Mouse (Mus musculus) hindbrain, embryonic 13.5 days (tissue): Measurements from ENCODE around the gene Apc2. TPM values are rescaled to one million over a fixed set of nuclear protein-coding genes. Genes with fewer than 3 reads are reported as not detected.

Experiments
- ATAC-seq: fragments of 200-750 bp; cut with Nextera tagmentation; 2 replicates; pipeline ENCODE4 v1.8.0; 2017; ENCODE audit warnings: moderate TSS enrichment; ENCODE audit not compliant: low FRiP score
- H3K27ac ChIP-seq: fragments of 300-500 bp; sonication (generic); 2 replicates; pipeline ENCODE4 v1.5.1; 2015; ENCODE audit warnings: inconsistent platforms, mild to moderate bottlenecking, moderate library complexity
- H3K27me3 ChIP-seq: fragments of 300-500 bp; sonication (generic); 2 replicates; pipeline ENCODE4 v1.6.1; 2015; ENCODE audit warnings: mild to moderate bottlenecking, inconsistent platforms
- H3K36me3 ChIP-seq: fragments of 300-500 bp; sonication (generic); 2 replicates; pipeline ENCODE4 v1.6.1; 2015; ENCODE audit warnings: mild to moderate bottlenecking, inconsistent platforms
- H3K4me1 ChIP-seq: fragments of 300-500 bp; sonication (generic); replicated peaks from 2 replicates; pipeline ENCODE4 v1.6.1; 2015; ENCODE audit warnings: inconsistent platforms
- H3K4me2 ChIP-seq: fragments of 300-500 bp; sonication (generic); 2 replicates; pipeline ENCODE4 v1.6.1; 2015; ENCODE audit warnings: inconsistent platforms, mild to moderate bottlenecking, moderate library complexity
- H3K4me3 ChIP-seq: fragments of 300-500 bp; sonication (generic); 2 replicates; pipeline ENCODE4 v1.5.1; 2015; ENCODE audit warnings: mild to moderate bottlenecking, inconsistent platforms
- H3K9ac ChIP-seq: fragments of 300-500 bp; sonication (generic); 2 replicates; pipeline ENCODE4 v1.6.1; 2015; ENCODE audit warnings: mild to moderate bottlenecking, inconsistent platforms
- H3K9me3 ChIP-seq: fragments of 300-500 bp; sonication (generic); 2 replicates; pipeline ENCODE4 v1.6.1; 2016; ENCODE audit warnings: inconsistent platforms
- WGBS: fragments of 180-500 bp; shearing (Covaris S2); methylation state at CpG from one replicate; pipeline ENCODE4 v1.1.7; 2015; 5-methylcytosine and 5-hydroxymethylcytosine counted together
- polyA plus RNA-seq: library from polyadenylated mRNA; unstranded; fragments of >200 nt; fragmentation: Nextera tagmentation; extraction: Ambion mirVana; gene quantifications from 2 replicates; pipeline ENCODE4 v1.2.1, GENCODE M21; 2015

The Apc2 gene
- polyA plus RNA-seq, 1 experiment from 2014 or later = 182 TPM

DNA sequence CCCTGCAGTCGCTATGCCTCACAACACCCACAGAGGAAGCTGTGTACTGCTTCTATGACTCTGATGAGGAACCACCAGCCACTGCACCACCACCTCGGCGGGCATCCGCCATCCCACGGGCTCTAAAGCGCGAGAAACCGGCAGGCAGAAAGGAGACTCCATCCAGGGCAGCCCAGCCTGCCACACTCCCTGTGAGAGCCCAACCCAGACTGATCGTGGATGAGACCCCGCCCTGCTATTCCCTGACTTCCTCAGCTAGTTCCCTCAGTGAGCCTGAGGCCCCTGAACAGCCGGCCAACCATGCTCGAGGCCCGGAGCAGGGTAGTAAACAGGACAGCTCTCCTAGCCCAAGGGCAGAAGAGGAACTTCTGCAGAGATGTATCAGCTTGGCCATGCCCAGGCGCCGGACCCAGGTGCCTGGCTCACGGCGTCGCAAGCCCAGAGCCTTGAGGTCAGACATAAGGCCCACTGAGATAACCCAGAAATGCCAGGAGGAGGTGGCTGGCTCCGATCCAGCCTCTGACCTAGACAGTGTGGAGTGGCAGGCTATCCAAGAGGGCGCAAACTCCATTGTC lies 17.9 kb downstream of the Apc2 start:
- no peak for ATAC-seq
- Histone ChIP-seq H3K4me2 (no peak overlapping the region), H3K4me3 (no peak overlapping the region), H3K9me3 (no peaks in the 10 kb centered on the region), H3K4me1 (peaks cover 65% of the 10 kb centered on the region), H3K36me3 (peaks cover 100% of the 10 kb centered on the region), H3K27ac (no peak overlapping the region), H3K27me3 (peaks cover 3% of the 10 kb centered on the region; the same call in 1 of the 2 replicates), H3K9ac (peak overlapping the region; percentile 19; the same call in 1 of the 2 replicates)
- WGBS = 57% methylated on average over 20 of the region's 20 CpGs

GRCm38 (mm10) chr10:80314494-80315001 lies 18.8 kb downstream of the Apc2 start:
- no peak overlapping the region for H3K4me3 ChIP-seq
- H3K4me1 ChIP-seq = peaks cover 73% of the 10 kb centered on the region
- no peak for ATAC-seq
- peaks cover 96% of the 10 kb centered on the region for H3K36me3 ChIP-seq
- WGBS = 63% methylated on average over 16 of the region's 16 CpGs
- no peak overlapping the region for H3K27ac ChIP-seq
- H3K9ac ChIP-seq = peak overlapping the region; percentile 19
- H3K9me3 ChIP-seq = no peaks in the 10 kb centered on the region
- peaks cover 3% of the 10 kb centered on the region; the same call in 1 of the 2 replicates for H3K27me3 ChIP-seq
- H3K4me2 ChIP-seq = no peak overlapping the region

- Histone ChIP-seq H3K4me3 (no peak overlapping the region), H3K4me2 (no peak overlapping the region), H3K9me3 (no peaks in the 10 kb centered on the region), H3K36me3 (peaks cover 89% of the 10 kb centered on the region), H3K27me3 (peaks cover 3% of the 10 kb centered on the region; the same call in 1 of the 2 replicates), H3K27ac (peak overlapping the region; percentile 45; the same call in 1 of the 2 replicates), H3K9ac (peak overlapping the region; percentile 24; the same call in 1 of the 2 replicates), H3K4me1 (peaks cover 78% of the 10 kb centered on the region)
- WGBS = 52% methylated on average over 27 of the region's 27 CpGs
- ATAC-seq = no peak
These were observed 19.5 kb downstream of the Apc2 start for GRCm38 (mm10) chr10:80315315-80315714.

DNA sequence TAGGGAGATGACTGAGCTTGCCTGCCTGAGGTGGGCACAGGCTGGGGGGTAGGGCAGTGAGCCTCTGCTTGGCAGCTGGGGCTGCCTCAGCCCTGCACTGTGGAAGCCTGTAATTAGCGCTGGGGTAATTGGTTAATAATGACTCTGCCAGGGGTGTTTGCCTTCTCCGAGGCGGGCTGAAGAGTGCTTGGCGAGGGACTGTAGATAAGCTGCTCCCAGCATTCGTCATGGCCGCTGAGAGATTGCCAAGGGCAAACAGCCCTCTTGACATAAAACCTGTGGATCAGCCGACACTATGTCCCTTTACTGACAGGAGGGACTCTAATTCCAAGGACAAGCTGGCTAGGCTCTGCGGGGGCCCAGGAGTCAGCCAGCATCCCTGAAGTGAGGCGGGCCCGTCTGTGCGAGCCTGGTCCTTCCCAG lies 20.6 kb downstream of the Apc2 start:
- H3K36me3 ChIP-seq = peaks cover 78% of the 10 kb centered on the region
- H3K27ac ChIP-seq = peak overlapping the region; percentile 45; the same call in 1 of the 2 replicates
- H3K4me2 ChIP-seq = no peak overlapping the region
- H3K4me1 ChIP-seq = peaks cover 78% of the 10 kb centered on the region
- H3K9ac ChIP-seq = peak overlapping the region; percentile 26; the same call in 1 of the 2 replicates
- no peak overlapping the region for H3K4me3 ChIP-seq
- H3K9me3 ChIP-seq = no peaks in the 10 kb centered on the region
- 36% methylated on average over 11 of the region's 11 CpGs for WGBS
- ATAC-seq = peak; percentile 6; the same call in 1 of the 2 replicates
- H3K27me3 ChIP-seq = peaks cover 3% of the 10 kb centered on the region; the same call in 1 of the 2 replicates

DNA sequence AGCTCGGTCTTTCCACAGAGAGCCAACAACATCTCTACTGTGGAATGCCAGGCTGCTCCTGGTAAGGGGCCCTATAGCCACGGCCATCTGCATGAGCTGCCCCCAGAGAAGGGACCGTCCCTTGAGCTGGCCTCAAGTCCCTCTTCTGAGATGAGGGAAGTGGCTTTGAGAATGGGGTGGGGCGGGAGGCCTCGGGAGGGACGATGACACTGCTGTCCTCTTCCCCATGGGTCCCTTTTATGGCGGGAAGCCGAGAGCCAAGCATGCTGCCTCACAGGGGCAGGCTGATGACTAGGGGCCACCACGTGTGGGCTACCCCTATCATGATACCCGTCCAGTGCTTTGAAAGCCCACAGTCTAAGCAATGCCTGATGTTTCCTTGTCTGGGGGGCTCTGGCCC lies 21.2 kb downstream of the Apc2 start:
- peaks cover 74% of the 10 kb centered on the region for H3K4me1 ChIP-seq

GRCm38 (mm10) chr10:80320340-80320760 lies 24.6 kb downstream of the Apc2 start, which contains the start of gene 2310011J03Rik:
Gene 2310011J03Rik (minus strand): TSS chr10:80320537.
- ATAC-seq = peak; percentile 33
- under 1% methylated on average over 34 of the region's 34 CpGs for WGBS
- Histone ChIP-seq H3K36me3 (peaks cover 38% of the 10 kb centered on the region), H3K4me3 (peak within 1 kb of the TSS; percentile 71), H3K27me3 (peaks cover 25% of the 10 kb centered on the region), H3K4me1 (peaks cover 57% of the 10 kb centered on the region), H3K9ac (peak within 1 kb of the TSS; percentile 83), H3K27ac (peak within 1 kb of the TSS; percentile 68), H3K9me3 (no peaks in the 10 kb centered on the region), H3K4me2 (peak within 1 kb of the TSS; percentile 98)

More for the DNA sequence above, 21.2 kb downstream of the Apc2 start:
- Histone ChIP-seq H3K27me3 (peaks cover 3% of the 10 kb centered on the region; the same call in 1 of the 2 replicates), H3K4me3 (no peak overlapping the region), H3K27ac (peak overlapping the region; percentile 15; the same call in 1 of the 2 replicates), H3K4me2 (no peak overlapping the region), H3K36me3 (peaks cover 72% of the 10 kb centered on the region), H3K9ac (no peak overlapping the region), H3K9me3 (no peaks in the 10 kb centered on the region)
- ATAC-seq = no peak
- 53% methylated on average over 10 of the region's 10 CpGs for WGBS

DNA sequence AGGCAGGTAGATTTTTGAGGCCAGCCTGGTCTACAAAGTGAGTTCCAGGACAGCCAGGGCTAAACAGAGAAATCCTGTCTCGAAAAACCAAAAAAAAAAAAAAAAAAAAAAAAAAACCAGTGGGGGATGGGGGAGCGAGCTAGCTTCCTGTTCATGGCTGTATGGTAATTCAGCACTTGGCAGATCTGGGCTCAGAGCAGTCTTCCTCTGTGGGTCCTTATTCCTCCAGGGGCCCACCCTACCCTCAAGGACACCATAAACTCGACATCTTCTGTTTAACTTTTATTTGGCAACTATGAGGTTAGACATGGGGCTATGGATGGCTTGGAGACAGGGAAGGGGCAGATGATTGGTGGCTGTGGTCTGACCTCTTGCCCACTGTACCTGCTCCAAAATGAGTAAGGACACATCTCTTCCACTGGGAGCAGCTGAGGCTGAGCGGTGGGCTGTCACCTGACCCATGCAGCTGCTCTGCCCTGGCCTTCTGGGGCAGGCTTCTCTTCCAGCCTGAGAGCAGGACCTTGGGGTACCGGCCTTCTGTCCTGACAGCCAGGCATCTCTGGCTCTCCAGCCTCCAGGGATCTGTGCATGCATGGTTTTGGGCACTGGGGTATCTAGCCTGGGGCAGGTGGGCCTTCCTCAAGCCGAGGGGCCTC lies 25.4 kb downstream of the Apc2 start:
- Histone ChIP-seq H3K27me3 (peaks cover 31% of the 10 kb centered on the region), H3K4me1 (peaks cover 49% of the 10 kb centered on the region), H3K4me2 (no peak overlapping the region), H3K9ac (no peak overlapping the region), H3K27ac (no peak overlapping the region), H3K36me3 (peaks cover 30% of the 10 kb centered on the region), H3K9me3 (no peaks in the 10 kb centered on the region), H3K4me3 (no peak overlapping the region)
- 84% methylated on average over 6 of the region's 6 CpGs for WGBS
- ATAC-seq = no peak

- Histone ChIP-seq H3K9ac (no peak overlapping the region), H3K36me3 (peaks cover 22% of the 10 kb centered on the region), H3K4me1 (peaks cover 41% of the 10 kb centered on the region), H3K9me3 (no peaks in the 10 kb centered on the region), H3K27ac (no peak overlapping the region), H3K4me3 (no peak overlapping the region), H3K27me3 (peaks cover 31% of the 10 kb centered on the region), H3K4me2 (peak overlapping the region; percentile 79; the same call in 1 of the 2 replicates)
- no peak for ATAC-seq
- WGBS = 91% methylated on average over 21 of the region's 21 CpGs
These were observed 26.1 kb downstream of the Apc2 start for GRCm38 (mm10) chr10:80321670-80322581.

GRCm38 (mm10) chr10:80322811-80323211 lies 27.0 kb downstream of the Apc2 start:
- Histone ChIP-seq H3K9me3 (no peaks in the 10 kb centered on the region), H3K4me1 (peaks cover 32% of the 10 kb centered on the region), H3K27me3 (peaks cover 35% of the 10 kb centered on the region), H3K4me3 (peak overlapping the region; percentile 45), H3K4me2 (peak overlapping the region; percentile 79), H3K27ac (no peak overlapping the region), H3K9ac (peak overlapping the region; percentile 70), H3K36me3 (peaks cover 14% of the 10 kb centered on the region)
- WGBS = 5% methylated on average over 28 of the region's 28 CpGs
- ATAC-seq = 0 out of 2 replicates have a peak, but pooled peaks have one; percentile 4

- 1% methylated on average over 40 of the region's 46 CpGs for WGBS
These were observed 27.7 kb downstream of the Apc2 start for GRCm38 (mm10) chr10:80323261-80324119.

More at GRCm38 (mm10) chr10:80323261-80324119, 27.7 kb downstream of the Apc2 start:
- Histone ChIP-seq H3K27ac (no peak overlapping the region), H3K4me1 (peaks cover 28% of the 10 kb centered on the region), H3K4me2 (peak overlapping the region; percentile 79), H3K36me3 (peaks cover 7% of the 10 kb centered on the region), H3K4me3 (peak overlapping the region; percentile 45), H3K27me3 (peaks cover 39% of the 10 kb centered on the region), H3K9ac (peak overlapping the region; percentile 70), H3K9me3 (no peaks in the 10 kb centered on the region)
- peak; percentile 18; the same call in 1 of the 2 replicates for ATAC-seq
